Mouse (Mus musculus): ENCODE results near the gene Stk10. TPM values are rescaled to one million over a fixed set of nuclear protein-coding genes. Genes with fewer than 3 reads are reported as not detected.

The Stk10 gene
- polyA plus RNA-seq, 1 experiment from 2014 or later = 3.4 TPM

GRCm38 (mm10) chr11:32575964-32576759 is 43.1 kb downstream of the Stk10 start:
- Histone ChIP-seq H3K9ac (replicated peaks; ENCODE audit: low read depth, low read length) (no peak overlapping the region), H3K27ac (ENCODE audit: low read length) (no peak overlapping the region), H3K27me3 (ENCODE audit: control insufficient read depth, insufficient read depth, low read length) (no peaks in the 10 kb centered on the region), H3K9me3 (ENCODE audit: control insufficient read depth, low read depth, low read length) (no peaks in the 10 kb centered on the region), H3K4me1 (ENCODE audit: control insufficient read depth, insufficient read depth, low read length) (no peaks in the 10 kb centered on the region), H3K36me3 (ENCODE audit: control insufficient read depth, insufficient read depth, low read length) (no peaks in the 10 kb centered on the region), H3K4me3 (ENCODE audit: low read depth, low read length) (no peak overlapping the region), H3K4me2 (replicated peaks; ENCODE audit: low read depth, low read length) (no peak overlapping the region)
- ATAC-seq (ENCODE audit: insufficient number of reproducible peaks, insufficient read depth, low FRiP score, low read depth) = no peak
- WGBS = 83% methylated on average over 6 of the region's 6 CpGs

- H3K27me3 ChIP-seq (ENCODE audit: control insufficient read depth, insufficient read depth, low read length) = no peaks in the 10 kb centered on the region
- H3K4me1 ChIP-seq (ENCODE audit: control insufficient read depth, insufficient read depth, low read length) = no peaks in the 10 kb centered on the region
- no peak overlapping the region for H3K4me3 ChIP-seq (ENCODE audit: low read depth, low read length)
- H3K36me3 ChIP-seq (ENCODE audit: control insufficient read depth, insufficient read depth, low read length) = no peaks in the 10 kb centered on the region
- H3K27ac ChIP-seq (ENCODE audit: low read length) = no peak overlapping the region
- 38% methylated on average over 5 of the region's 5 CpGs for WGBS
- no peaks in the 10 kb centered on the region for H3K9me3 ChIP-seq (ENCODE audit: control insufficient read depth, low read depth, low read length)
- ATAC-seq (ENCODE audit: insufficient number of reproducible peaks, insufficient read depth, low FRiP score, low read depth) = no peak
- H3K9ac ChIP-seq (replicated peaks; ENCODE audit: low read depth, low read length) = no peak overlapping the region
- H3K4me2 ChIP-seq (replicated peaks; ENCODE audit: low read depth, low read length) = no peak overlapping the region
Observed at GRCm38 (mm10) chr11:32576760-32577050, 43.6 kb downstream of the Stk10 start.

- H3K9ac ChIP-seq (replicated peaks; ENCODE audit: low read depth, low read length) = no peak overlapping the region
- no peak overlapping the region for H3K27ac ChIP-seq (ENCODE audit: low read length)
- H3K36me3 ChIP-seq (ENCODE audit: control insufficient read depth, insufficient read depth, low read length) = no peaks in the 10 kb centered on the region
- no peaks in the 10 kb centered on the region for H3K9me3 ChIP-seq (ENCODE audit: control insufficient read depth, low read depth, low read length)
- H3K4me3 ChIP-seq (ENCODE audit: low read depth, low read length) = no peak overlapping the region
- H3K27me3 ChIP-seq (ENCODE audit: control insufficient read depth, insufficient read depth, low read length) = no peaks in the 10 kb centered on the region
- H3K4me2 ChIP-seq (replicated peaks; ENCODE audit: low read depth, low read length) = no peak overlapping the region
- no peak; the same call in 1 of the 2 replicates for ATAC-seq (ENCODE audit: insufficient number of reproducible peaks, insufficient read depth, low FRiP score, low read depth)
- H3K4me1 ChIP-seq (ENCODE audit: control insufficient read depth, insufficient read depth, low read length) = no peaks in the 10 kb centered on the region
- 83% methylated on average over 16 of the region's 16 CpGs for WGBS
Observed at GRCm38 (mm10) chr11:32580305-32580947, 47.3 kb downstream of the Stk10 start.

- Histone ChIP-seq H3K4me2 (replicated peaks; ENCODE audit: low read depth, low read length) (no peak overlapping the region), H3K4me3 (ENCODE audit: low read depth, low read length) (no peak overlapping the region), H3K9me3 (ENCODE audit: control insufficient read depth, low read depth, low read length) (no peaks in the 10 kb centered on the region), H3K4me1 (ENCODE audit: control insufficient read depth, insufficient read depth, low read length) (no peaks in the 10 kb centered on the region), H3K36me3 (ENCODE audit: control insufficient read depth, insufficient read depth, low read length) (no peaks in the 10 kb centered on the region), H3K27me3 (ENCODE audit: control insufficient read depth, insufficient read depth, low read length) (no peaks in the 10 kb centered on the region), H3K9ac (replicated peaks; ENCODE audit: low read depth, low read length) (no peak overlapping the region), H3K27ac (ENCODE audit: low read length) (no peak overlapping the region)
- 60% methylated on average over 2 of the region's 2 CpGs for WGBS
- no peak for ATAC-seq (ENCODE audit: insufficient number of reproducible peaks, insufficient read depth, low FRiP score, low read depth)
Observed at GRCm38 (mm10) chr11:32581031-32581430, 47.9 kb downstream of the Stk10 start.

GRCm38 (mm10) chr11:32582813-32583212 is 49.7 kb downstream of the Stk10 start:
- WGBS = 66% methylated on average over 5 of the region's 5 CpGs
- no peaks in the 10 kb centered on the region for H3K27me3 ChIP-seq (ENCODE audit: control insufficient read depth, insufficient read depth, low read length)
- no peaks in the 10 kb centered on the region for H3K4me1 ChIP-seq (ENCODE audit: control insufficient read depth, insufficient read depth, low read length)
- H3K27ac ChIP-seq (ENCODE audit: low read length) = no peak overlapping the region
- no peak overlapping the region for H3K9ac ChIP-seq (replicated peaks; ENCODE audit: low read depth, low read length)
- no peak for ATAC-seq (ENCODE audit: insufficient number of reproducible peaks, insufficient read depth, low FRiP score, low read depth)
- H3K4me2 ChIP-seq (replicated peaks; ENCODE audit: low read depth, low read length) = no peak overlapping the region
- H3K36me3 ChIP-seq (ENCODE audit: control insufficient read depth, insufficient read depth, low read length) = no peaks in the 10 kb centered on the region
- no peak overlapping the region for H3K4me3 ChIP-seq (ENCODE audit: low read depth, low read length)
- no peaks in the 10 kb centered on the region for H3K9me3 ChIP-seq (ENCODE audit: control insufficient read depth, low read depth, low read length)

GRCm38 (mm10) chr11:32585996-32586395 is 52.9 kb downstream of the Stk10 start:
- no peak for ATAC-seq (ENCODE audit: insufficient number of reproducible peaks, insufficient read depth, low FRiP score, low read depth)
- Histone ChIP-seq H3K4me1 (ENCODE audit: control insufficient read depth, insufficient read depth, low read length) (no peaks in the 10 kb centered on the region; the same call in 1 of the 2 replicates), H3K4me2 (replicated peaks; ENCODE audit: low read depth, low read length) (no peak overlapping the region), H3K36me3 (ENCODE audit: control insufficient read depth, insufficient read depth, low read length) (no peaks in the 10 kb centered on the region), H3K4me3 (ENCODE audit: low read depth, low read length) (no peak overlapping the region), H3K9me3 (ENCODE audit: control insufficient read depth, low read depth, low read length) (no peaks in the 10 kb centered on the region), H3K9ac (replicated peaks; ENCODE audit: low read depth, low read length) (no peak overlapping the region), H3K27ac (ENCODE audit: low read length) (no peak overlapping the region), H3K27me3 (ENCODE audit: control insufficient read depth, insufficient read depth, low read length) (no peaks in the 10 kb centered on the region)
- 73% methylated on average over 6 of the region's 6 CpGs for WGBS

GRCm38 (mm10) chr11:32587191-32588089 is 54.3 kb downstream of the Stk10 start:
- no peak overlapping the region for H3K9ac ChIP-seq (replicated peaks; ENCODE audit: low read depth, low read length)
- no peak; the same call in 1 of the 2 replicates for ATAC-seq (ENCODE audit: insufficient number of reproducible peaks, insufficient read depth, low FRiP score, low read depth)
- no peaks in the 10 kb centered on the region; the same call in 1 of the 2 replicates for H3K4me1 ChIP-seq (ENCODE audit: control insufficient read depth, insufficient read depth, low read length)
- H3K27me3 ChIP-seq (ENCODE audit: control insufficient read depth, insufficient read depth, low read length) = no peaks in the 10 kb centered on the region
- no peak overlapping the region for H3K4me2 ChIP-seq (replicated peaks; ENCODE audit: low read depth, low read length)
- no peaks in the 10 kb centered on the region for H3K36me3 ChIP-seq (ENCODE audit: control insufficient read depth, insufficient read depth, low read length)
- no peak overlapping the region for H3K27ac ChIP-seq (ENCODE audit: low read length)
- no peak overlapping the region for H3K4me3 ChIP-seq (ENCODE audit: low read depth, low read length)
- H3K9me3 ChIP-seq (ENCODE audit: control insufficient read depth, low read depth, low read length) = no peaks in the 10 kb centered on the region
- 72% methylated on average over 17 of the region's 17 CpGs for WGBS

- Histone ChIP-seq H3K36me3 (ENCODE audit: control insufficient read depth, insufficient read depth, low read length) (no peaks in the 10 kb centered on the region), H3K27ac (ENCODE audit: low read length) (no peak overlapping the region), H3K9ac (replicated peaks; ENCODE audit: low read depth, low read length) (no peak overlapping the region), H3K4me2 (replicated peaks; ENCODE audit: low read depth, low read length) (no peak overlapping the region), H3K4me1 (ENCODE audit: control insufficient read depth, insufficient read depth, low read length) (no peaks in the 10 kb centered on the region; the same call in 1 of the 2 replicates), H3K9me3 (ENCODE audit: control insufficient read depth, low read depth, low read length) (no peaks in the 10 kb centered on the region), H3K27me3 (ENCODE audit: control insufficient read depth, insufficient read depth, low read length) (no peaks in the 10 kb centered on the region), H3K4me3 (ENCODE audit: low read depth, low read length) (no peak overlapping the region)
- ATAC-seq (ENCODE audit: insufficient number of reproducible peaks, insufficient read depth, low FRiP score, low read depth) = no peak
- 35% methylated on average over 15 of the region's 15 CpGs for WGBS
Observed at GRCm38 (mm10) chr11:32588090-32588891, 55.2 kb downstream of the Stk10 start.
